Mouse (Mus musculus): Measurements from ENCODE around the gene Isoc2a.

DNA sequence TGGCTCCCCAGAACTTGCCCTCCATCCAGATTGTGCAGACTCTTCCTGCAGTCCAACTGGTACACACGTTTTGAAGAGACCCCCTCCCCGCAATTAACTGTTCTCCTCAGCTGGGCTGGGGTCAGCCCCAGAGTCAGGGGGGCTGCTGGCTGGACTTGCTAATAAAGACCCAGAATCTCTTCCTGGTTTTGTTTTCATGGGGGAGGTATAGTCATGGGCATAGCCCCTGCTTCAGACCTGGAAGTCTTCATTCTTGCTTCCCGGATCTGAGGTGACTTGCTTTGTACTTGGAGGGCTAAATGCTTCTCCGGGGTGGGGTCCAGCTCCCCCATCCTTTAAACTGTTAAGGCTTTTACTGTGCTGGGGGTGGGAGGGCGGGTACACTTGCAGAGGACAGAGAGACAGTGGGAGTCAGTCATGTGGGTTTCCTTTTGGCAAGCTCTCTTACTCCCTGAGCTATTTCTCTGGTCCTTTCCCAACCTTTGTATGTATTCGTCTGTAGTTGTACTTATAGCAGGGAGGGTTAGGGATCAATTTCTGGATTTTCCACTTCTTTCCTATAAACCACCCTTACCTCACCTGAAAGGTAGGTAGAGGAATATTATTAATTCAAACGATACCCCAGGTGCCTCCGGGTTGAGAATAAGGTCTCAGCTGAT, 45.0 kb downstream of the Isoc2a start, which contains the start of gene Nat14:
- no peak for TF ChIP-seq POLR2A (IDR thresholded peaks at IDR 0.05; ENCODE audit: extremely low read depth, insufficient read depth, low read length)
- TF ChIP-seq CTCF (IDR thresholded peaks at IDR 0.05; ENCODE audit: extremely low read depth, insufficient read depth, low read length): no peak

Data from cortical plate, adult 2 months (tissue).